Mouse (Mus musculus): ENCODE measurements at regions not wholly inside any gene's neighbourhood (a gene's known extent, or its start where the extent isn't known, plus 50 kb on each side); places are given as distances from the start of the nearest gene placed in this dataset.
"Not testable (repeated sequence)": the region's sequence is repeated elsewhere in the genome, so short reads cannot be mapped to it uniquely, and the experiment has no call there.

GRCm38 (mm10) chr12:77042356-77042755 lies 80.4 kb upstream of the Max start:
- H3K27ac ChIP-seq = no peak overlapping the region
- no peaks in the 10 kb centered on the region for H3K4me1 ChIP-seq
- H3K9me3 ChIP-seq (replicated peaks) = no peaks in the 10 kb centered on the region
- H3K36me3 ChIP-seq (ENCODE audit: poor library complexity, severe bottlenecking) = no peaks in the 10 kb centered on the region
- no peaks in the 10 kb centered on the region for H3K27me3 ChIP-seq
- H3K4me2 ChIP-seq = no peak overlapping the region
- ATAC-seq = no peak
- H3K4me3 ChIP-seq = no peak overlapping the region
- H3K9ac ChIP-seq = no peak overlapping the region
- 71% methylated on average over 3 of the region's 4 CpGs for WGBS

GRCm38 (mm10) chr12:77041141-77041540 lies 79.1 kb upstream of the Max start:
- WGBS = 37% methylated on average over 5 of the region's 5 CpGs

GRCm38 (mm10) chr12:77039953-77040305 lies 77.9 kb upstream of the Max start:
- Histone ChIP-seq H3K4me1 (no peaks in the 10 kb centered on the region), H3K27ac (no peak overlapping the region), H3K9me3 (replicated peaks) (no peaks in the 10 kb centered on the region), H3K36me3 (ENCODE audit: poor library complexity, severe bottlenecking) (no peaks in the 10 kb centered on the region), H3K4me3 (no peak overlapping the region), H3K9ac (no peak overlapping the region), H3K27me3 (no peaks in the 10 kb centered on the region), H3K4me2 (no peak overlapping the region)
- no peak for ATAC-seq
- 90% methylated on average over 4 of the region's 4 CpGs for WGBS

More at GRCm38 (mm10) chr12:77041141-77041540, 79.1 kb upstream of the Max start:
- Histone ChIP-seq H3K4me1 (no peaks in the 10 kb centered on the region), H3K9me3 (replicated peaks) (no peaks in the 10 kb centered on the region), H3K27ac (no peak overlapping the region), H3K4me2 (no peak overlapping the region), H3K9ac (no peak overlapping the region), H3K27me3 (no peaks in the 10 kb centered on the region), H3K36me3 (ENCODE audit: poor library complexity, severe bottlenecking) (no peaks in the 10 kb centered on the region), H3K4me3 (no peak overlapping the region)
- no peak for ATAC-seq

GRCm38 (mm10) chr12:77039295-77039952 lies 77.4 kb upstream of the Max start:
- Histone ChIP-seq H3K4me3 (no peak overlapping the region), H3K27ac (no peak overlapping the region), H3K4me2 (no peak overlapping the region), H3K36me3 (ENCODE audit: poor library complexity, severe bottlenecking) (no peaks in the 10 kb centered on the region), H3K9ac (no peak overlapping the region), H3K27me3 (no peaks in the 10 kb centered on the region), H3K4me1 (no peaks in the 10 kb centered on the region), H3K9me3 (replicated peaks) (no peaks in the 10 kb centered on the region)
- WGBS = 90% methylated on average over 17 of the region's 17 CpGs
- ATAC-seq = peak; percentile 21; the same call in 1 of the 2 replicates

GRCm38 (mm10) chr12:77035676-77036075 lies 73.7 kb upstream of the Max start:
- H3K9me3 ChIP-seq (replicated peaks) = no peaks in the 10 kb centered on the region
- H3K4me1 ChIP-seq = no peaks in the 10 kb centered on the region
- H3K36me3 ChIP-seq (ENCODE audit: poor library complexity, severe bottlenecking) = no peaks in the 10 kb centered on the region
- H3K4me2 ChIP-seq = no peak overlapping the region
- no peak overlapping the region for H3K4me3 ChIP-seq
- no peaks in the 10 kb centered on the region for H3K27me3 ChIP-seq
- no peak for ATAC-seq
- no peak overlapping the region for H3K9ac ChIP-seq
- H3K27ac ChIP-seq = no peak overlapping the region
- WGBS = 50% methylated on average over 2 of the region's 2 CpGs

GRCm38 (mm10) chr12:77031448-77031847 lies 69.4 kb upstream of the Max start:
- H3K9ac ChIP-seq = no peak overlapping the region
- no peaks in the 10 kb centered on the region for H3K36me3 ChIP-seq (ENCODE audit: poor library complexity, severe bottlenecking)
- H3K27ac ChIP-seq = no peak overlapping the region
- no peak overlapping the region for H3K4me2 ChIP-seq
- no peaks in the 10 kb centered on the region; the same call in 1 of the 2 replicates for H3K4me1 ChIP-seq
- H3K9me3 ChIP-seq (replicated peaks) = no peaks in the 10 kb centered on the region
- H3K27me3 ChIP-seq = no peaks in the 10 kb centered on the region
- no peak for ATAC-seq
- 88% methylated on average over 1 of the region's 1 CpGs for WGBS
- no peak overlapping the region for H3K4me3 ChIP-seq

- Histone ChIP-seq H3K9ac (no peak overlapping the region), H3K27me3 (no peaks in the 10 kb centered on the region), H3K9me3 (replicated peaks) (no peaks in the 10 kb centered on the region), H3K4me2 (no peak overlapping the region), H3K27ac (no peak overlapping the region), H3K4me1 (peaks cover 11% of the 10 kb centered on the region), H3K36me3 (ENCODE audit: poor library complexity, severe bottlenecking) (no peaks in the 10 kb centered on the region), H3K4me3 (no peak overlapping the region)
- 73% methylated on average over 7 of the region's 7 CpGs for WGBS
- no peak for ATAC-seq
Measured at GRCm38 (mm10) chr12:77025431-77025879, 63.5 kb upstream of the Max start.

GRCm38 (mm10) chr12:77022538-77022937 lies 60.5 kb upstream of the Max start:
- H3K27me3 ChIP-seq = no peaks in the 10 kb centered on the region
- H3K9me3 ChIP-seq (replicated peaks) = no peaks in the 10 kb centered on the region
- peaks cover 17% of the 10 kb centered on the region for H3K4me1 ChIP-seq
- no peak overlapping the region for H3K4me3 ChIP-seq
- H3K9ac ChIP-seq = no peak overlapping the region
- WGBS = 21% methylated on average over 5 of the region's 5 CpGs
- no peaks in the 10 kb centered on the region for H3K36me3 ChIP-seq (ENCODE audit: poor library complexity, severe bottlenecking)
- H3K27ac ChIP-seq = no peak overlapping the region
- ATAC-seq = no peak
- H3K4me2 ChIP-seq = no peak overlapping the region

GRCm38 (mm10) chr12:77021881-77022280 lies 59.9 kb upstream of the Max start:
- ATAC-seq = no peak
- no peaks in the 10 kb centered on the region for H3K36me3 ChIP-seq (ENCODE audit: poor library complexity, severe bottlenecking)

GRCm38 (mm10) chr12:77019708-77020511 lies 57.9 kb upstream of the Max start:
- ATAC-seq = peak; percentile 80
- WGBS = 66% methylated on average over 14 of the region's 14 CpGs
- Histone ChIP-seq H3K4me3 (no peak overlapping the region), H3K36me3 (ENCODE audit: poor library complexity, severe bottlenecking) (no peaks in the 10 kb centered on the region), H3K9ac (no peak overlapping the region), H3K4me1 (peaks cover 17% of the 10 kb centered on the region), H3K27ac (no peak overlapping the region), H3K27me3 (no peaks in the 10 kb centered on the region), H3K4me2 (no peak overlapping the region), H3K9me3 (replicated peaks) (no peaks in the 10 kb centered on the region)

More at GRCm38 (mm10) chr12:77021881-77022280, 59.9 kb upstream of the Max start:
- no peaks in the 10 kb centered on the region for H3K27me3 ChIP-seq
- H3K4me3 ChIP-seq = no peak overlapping the region
- H3K4me2 ChIP-seq = no peak overlapping the region
- 91% methylated on average over 5 of the region's 5 CpGs for WGBS
- H3K9me3 ChIP-seq (replicated peaks) = no peaks in the 10 kb centered on the region
- peaks cover 17% of the 10 kb centered on the region for H3K4me1 ChIP-seq
- no peak overlapping the region for H3K9ac ChIP-seq
- no peak overlapping the region for H3K27ac ChIP-seq

GRCm38 (mm10) chr12:77019148-77019547 lies 57.1 kb upstream of the Max start:
- not testable (repeated sequence) for H3K27ac ChIP-seq; H3K27me3 ChIP-seq; H3K9ac ChIP-seq; H3K36me3 ChIP-seq (ENCODE audit: poor library complexity, severe bottlenecking); ATAC-seq; H3K9me3 ChIP-seq (replicated peaks); H3K4me2 ChIP-seq; H3K4me3 ChIP-seq
- 28% methylated on average over 2 of the region's 2 CpGs for WGBS
- H3K4me1 ChIP-seq = peaks cover 17% of the 10 kb centered on the region

- Histone ChIP-seq H3K4me3 (no peak overlapping the region), H3K4me1 (peaks cover 17% of the 10 kb centered on the region), H3K9me3 (replicated peaks) (no peaks in the 10 kb centered on the region), H3K36me3 (ENCODE audit: poor library complexity, severe bottlenecking) (no peaks in the 10 kb centered on the region), H3K9ac (no peak overlapping the region), H3K27ac (no peak overlapping the region), H3K4me2 (no peak overlapping the region), H3K27me3 (no peaks in the 10 kb centered on the region)
- ATAC-seq = no peak
- WGBS = 88% methylated on average over 6 of the region's 6 CpGs
Measured at GRCm38 (mm10) chr12:77018373-77018772, 56.4 kb upstream of the Max start.

All from forebrain, embryonic 13.5 days (tissue).